Mouse (Mus musculus) adrenal gland, adult (tissue): ENCODE results near the gene Aspdh.

Experiments
- DNase-seq, 2 experiments: peaks; one replicate each; pipeline ENCODE4 v3.0.0; 2022 to 2023; ENCODE audit warnings: low spot score in 1 of 2; ENCODE audit not compliant: inconsistent age in 2 of 2

Aspdh gene

DNA sequence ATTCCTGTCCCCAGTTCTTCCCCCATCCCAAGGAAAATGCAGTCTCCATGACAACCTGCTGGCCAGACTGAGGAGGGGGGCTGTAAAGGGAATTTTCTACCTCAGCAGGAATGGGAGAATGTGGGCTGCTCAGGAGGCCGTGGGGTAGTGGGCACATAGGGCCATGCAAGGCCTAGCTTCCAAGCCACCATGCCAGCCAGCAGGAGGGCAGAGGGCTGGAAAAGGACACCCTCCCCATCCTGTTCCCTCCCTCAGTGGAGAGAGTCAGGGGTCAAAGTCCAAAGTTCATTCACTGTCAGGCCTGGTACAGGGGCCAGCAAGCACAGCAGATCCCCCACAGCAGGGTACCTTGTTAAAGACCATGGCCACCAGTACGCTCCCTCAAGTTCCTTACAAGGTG lies at the start of gene Aspdh:
Gene Aspdh (plus strand): TSS at position 281 of the 400 bp plus-strand sequence.
- no peak for DNase-seq

DNA sequence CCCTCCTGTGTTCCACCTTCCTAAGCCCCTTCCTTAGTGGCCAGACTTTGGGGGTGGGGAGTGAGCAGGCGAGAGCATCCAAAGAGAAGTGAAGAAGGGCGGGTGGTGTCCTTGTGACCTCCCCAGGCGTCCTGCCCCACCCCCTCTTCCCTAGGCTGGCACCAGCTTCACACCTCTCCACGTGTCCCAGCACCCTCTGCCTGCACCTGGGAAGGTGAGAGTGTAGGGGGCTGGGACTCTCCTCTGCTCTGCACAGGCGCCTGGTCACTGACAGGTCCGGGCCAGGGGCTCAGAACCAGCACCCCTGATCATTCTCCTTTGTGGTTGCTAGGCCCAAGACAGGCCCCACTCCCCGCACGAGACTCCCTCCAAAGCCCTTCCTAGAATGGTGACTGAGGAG lies 37.5 kb upstream of the Aspdh start:
- DNase-seq, result no peak

DNA sequence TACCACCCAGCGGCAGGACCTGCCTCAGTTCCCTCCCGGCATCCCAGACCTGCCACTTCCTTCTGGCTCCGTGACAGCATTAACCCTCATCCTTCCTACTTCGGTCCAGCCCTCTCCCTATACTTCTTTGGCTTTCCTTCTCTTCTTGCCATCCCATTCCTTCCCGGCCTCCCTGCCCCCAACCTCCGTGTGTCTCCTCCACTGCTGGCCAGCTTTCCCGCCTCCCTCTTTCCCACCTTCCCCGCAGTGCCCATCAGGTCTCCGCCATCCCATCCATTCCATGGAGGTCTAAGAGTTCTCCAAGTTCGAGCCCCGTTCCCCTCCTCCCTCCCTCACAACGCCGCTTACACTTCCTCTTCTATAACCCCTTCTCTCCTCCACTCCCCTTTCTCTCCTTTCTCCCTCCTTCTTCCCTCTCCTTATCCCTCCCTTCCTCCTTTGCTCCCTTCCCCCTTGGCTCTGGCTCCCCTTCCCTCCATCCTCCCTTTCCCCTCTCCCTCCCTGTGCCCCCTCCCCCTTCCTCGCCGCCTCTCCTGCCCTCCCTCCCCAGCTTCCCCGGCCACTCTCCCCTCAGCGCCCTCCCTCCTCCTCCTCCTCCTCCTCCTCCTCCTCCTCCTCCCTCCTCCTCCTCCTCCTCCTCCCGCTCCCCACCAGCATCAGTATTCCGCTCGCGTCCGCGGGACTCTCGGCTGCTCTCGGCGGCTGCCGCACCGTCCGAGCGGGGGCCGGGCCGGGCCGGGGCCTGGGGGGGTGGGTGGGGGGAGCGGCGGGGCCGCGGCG lies 36.8 kb upstream of the Aspdh start:
- DNase-seq, result no peak

DNA sequence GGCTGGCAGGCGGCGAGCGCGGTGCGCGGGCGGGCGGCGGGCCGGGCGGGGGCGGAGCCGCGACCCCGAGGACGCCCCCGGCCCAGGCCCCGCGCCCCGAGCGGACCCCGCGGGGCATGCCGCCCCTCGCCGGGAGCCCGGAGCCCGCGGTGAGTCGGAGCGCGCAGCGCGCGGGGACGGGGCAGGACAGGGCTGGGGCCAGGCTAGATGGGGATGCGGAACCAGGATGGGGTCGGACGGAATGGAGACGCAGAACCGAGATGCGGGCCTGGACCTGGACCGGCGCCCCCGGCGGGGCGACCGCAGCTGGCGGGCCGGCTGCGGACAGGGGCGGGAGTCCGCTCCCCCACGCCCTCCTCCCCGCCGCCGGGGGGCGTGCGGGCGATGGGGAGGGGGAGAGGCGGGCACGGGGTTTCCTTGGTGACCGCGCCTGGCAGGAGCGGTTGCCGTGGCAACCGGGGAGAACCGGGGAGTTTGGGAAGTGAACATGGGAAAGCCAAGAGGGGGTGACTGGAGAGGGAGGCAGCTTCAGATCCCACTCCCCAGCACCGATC lies 36.1 kb upstream of the Aspdh start, which contains the start of gene Lrrc4b:
Gene Lrrc4b (plus strand): TSS at position 51 of the 554 bp plus-strand sequence.
- DNase-seq, result no peak

DNA sequence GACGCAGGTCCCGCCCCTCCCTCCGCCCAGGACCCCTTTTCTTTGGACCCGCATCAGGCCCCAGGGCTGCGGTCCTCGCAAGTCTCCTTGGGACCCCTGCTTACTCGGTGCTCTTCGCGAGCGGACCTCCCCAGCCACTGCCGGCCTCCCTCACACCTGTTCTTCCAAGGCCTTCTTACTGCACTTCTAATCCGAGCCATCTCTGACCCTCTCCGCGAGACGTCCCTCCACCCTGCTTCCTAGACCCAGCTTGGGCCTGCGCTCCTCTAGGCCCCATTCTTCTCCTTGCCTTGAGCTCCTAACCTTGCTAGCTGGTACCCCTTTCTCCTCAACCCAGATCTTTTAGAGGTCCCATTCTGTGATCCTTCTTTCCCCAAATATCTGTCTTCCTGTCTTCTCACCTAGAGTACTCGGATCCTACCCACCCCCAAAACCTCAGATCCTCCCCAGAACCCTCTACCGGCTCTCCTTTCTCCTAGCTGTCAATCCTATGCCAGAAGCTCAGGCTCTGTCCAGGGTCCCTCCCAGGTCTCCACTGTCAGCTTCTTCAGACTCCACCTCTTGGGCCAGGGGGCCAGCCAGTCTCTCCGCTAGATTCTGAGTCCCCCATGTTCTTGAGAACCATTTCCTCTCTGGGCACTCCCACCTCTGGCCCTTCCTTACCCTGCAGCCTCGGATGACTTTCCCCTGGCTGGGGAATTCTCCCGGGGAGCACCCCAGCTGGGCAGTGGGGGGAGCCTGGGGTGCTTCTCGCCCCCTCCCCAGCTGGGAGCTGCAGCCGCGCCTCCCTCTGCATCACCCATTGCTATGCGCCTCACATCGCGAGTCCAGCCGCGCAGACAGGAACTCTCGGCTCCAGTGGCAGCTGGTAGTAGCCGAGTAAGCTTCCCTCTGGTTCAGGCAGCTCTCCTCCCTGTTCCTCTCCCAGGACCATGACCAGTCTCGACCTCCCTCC lies 35.4 kb upstream of the Aspdh start:
- no peak for DNase-seq

- no peak for DNase-seq
Measured at GRCm38 (mm10) chr7:44432550-44432949, 32.6 kb upstream of the Aspdh start.

- no peak for DNase-seq
Measured at GRCm38 (mm10) chr7:44433371-44433770, 31.8 kb upstream of the Aspdh start.

DNA sequence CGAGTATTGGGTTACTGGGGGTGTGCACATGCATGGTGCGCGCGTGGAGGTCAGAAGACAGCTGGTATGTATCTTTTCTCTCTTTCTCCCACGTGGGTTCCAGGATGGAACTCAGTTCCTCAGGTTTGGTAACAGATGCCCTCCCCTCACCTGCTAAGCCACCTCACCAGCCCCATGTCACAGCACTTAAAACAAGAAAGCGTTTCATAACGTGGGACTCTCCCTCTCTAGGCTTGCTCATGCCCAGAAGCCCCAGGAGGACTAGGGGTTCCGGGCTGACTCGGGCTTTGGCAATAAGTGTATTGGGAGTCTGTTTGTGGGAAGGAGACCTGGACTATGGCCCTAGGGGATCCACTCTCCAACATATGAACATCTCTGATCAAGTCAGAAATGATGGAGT lies 31.1 kb upstream of the Aspdh start:
- DNase-seq, result no peak

DNA sequence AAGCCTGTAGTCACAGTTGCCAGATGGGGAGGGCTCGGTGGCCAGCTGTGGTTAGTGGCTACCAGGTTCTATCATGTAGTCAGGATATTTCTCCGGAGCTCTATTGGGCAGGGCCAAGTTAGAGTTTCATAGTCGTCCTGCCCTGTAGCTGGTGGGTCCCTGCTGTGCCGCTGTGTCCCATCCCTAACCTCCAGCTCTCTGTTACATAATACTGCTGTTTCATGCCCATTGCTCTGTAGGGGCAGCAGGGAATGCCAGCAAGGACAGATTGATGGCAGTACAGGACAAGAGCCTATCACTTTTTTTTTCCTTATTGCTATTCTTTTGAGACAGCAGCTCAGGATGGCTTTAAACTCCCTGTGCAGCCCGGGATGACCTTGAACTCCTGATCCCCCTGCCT lies 29.4 kb upstream of the Aspdh start:
- DNase-seq, result no peak

- no peak for DNase-seq
Measured at GRCm38 (mm10) chr7:44436267-44436666, 28.9 kb upstream of the Aspdh start.

GRCm38 (mm10) chr7:44437188-44437587 lies 28.0 kb upstream of the Aspdh start:
- no peak for DNase-seq

DNA sequence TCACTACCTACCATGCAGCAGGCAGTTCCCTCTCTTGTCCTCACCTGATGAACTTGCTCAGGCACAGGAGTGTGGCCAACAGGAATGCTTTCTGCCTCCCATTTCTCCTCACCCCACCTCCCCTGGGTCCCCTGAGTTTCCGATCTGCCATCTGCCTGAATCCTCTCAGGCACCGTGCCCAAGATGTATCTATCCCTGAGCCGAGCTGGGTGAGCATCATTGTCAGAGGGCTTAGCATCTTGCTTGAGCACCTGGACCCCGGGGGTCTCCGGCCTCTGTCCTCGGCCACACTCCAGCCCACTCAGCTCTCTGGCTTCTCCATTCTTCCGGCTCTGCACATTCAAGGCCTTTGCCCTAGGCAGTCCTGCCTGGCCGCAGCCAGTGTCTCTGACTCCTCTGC lies 27.3 kb upstream of the Aspdh start:
- DNase-seq, result no peak

- no peak for DNase-seq
Measured at GRCm38 (mm10) chr7:44439696-44440095, 25.5 kb upstream of the Aspdh start.

DNA sequence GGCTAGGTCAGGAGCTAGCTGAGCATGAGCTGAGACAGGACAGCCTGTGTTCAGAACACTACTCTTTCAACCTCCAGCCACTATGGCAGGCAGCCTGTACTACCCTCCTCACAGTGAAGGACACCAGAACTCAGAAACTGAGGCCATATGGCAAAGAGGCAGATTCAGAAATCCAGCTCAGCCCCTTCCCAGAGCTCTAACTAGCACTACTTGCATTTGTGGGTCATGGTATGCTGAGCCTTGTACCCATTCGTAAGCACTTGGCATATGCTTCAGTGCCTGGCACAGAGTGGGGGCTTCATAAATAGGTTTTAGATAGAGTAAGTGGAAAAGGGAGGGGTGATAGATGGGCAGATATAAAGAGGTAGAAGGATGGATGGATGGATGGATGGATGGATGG lies 24.7 kb upstream of the Aspdh start:
- no peak for DNase-seq

GRCm38 (mm10) chr7:44441180-44441579 lies 24.0 kb upstream of the Aspdh start:
- DNase-seq, result no peak

DNA sequence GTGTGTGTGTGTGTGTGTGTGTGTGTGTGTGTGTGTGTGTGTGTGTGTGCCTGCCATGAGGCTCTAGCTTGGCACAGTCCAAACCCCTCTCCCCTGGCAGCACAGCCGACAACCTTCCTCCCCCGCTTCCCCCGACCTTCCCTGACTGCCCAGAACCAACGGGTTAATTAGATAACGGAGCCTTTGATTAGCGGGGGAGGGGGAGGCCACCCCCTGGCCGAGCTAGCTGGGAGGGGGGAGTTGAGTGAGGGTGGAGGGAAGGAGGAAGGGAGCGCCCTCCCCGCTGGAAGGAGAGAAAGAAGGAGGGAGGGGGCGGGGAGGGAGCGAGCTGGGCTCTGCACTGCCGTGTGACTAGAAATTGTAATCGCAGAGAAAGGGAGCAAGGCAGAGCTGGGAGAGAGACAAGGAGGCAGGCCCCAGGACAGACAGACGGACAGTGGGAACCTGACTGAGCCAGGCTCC lies 23.5 kb upstream of the Aspdh start:
- DNase-seq, result peak in 1 of 2 experiments; percentile 43

- no peak for DNase-seq
Measured at GRCm38 (mm10) chr7:44442407-44442821, 22.8 kb upstream of the Aspdh start.

DNA sequence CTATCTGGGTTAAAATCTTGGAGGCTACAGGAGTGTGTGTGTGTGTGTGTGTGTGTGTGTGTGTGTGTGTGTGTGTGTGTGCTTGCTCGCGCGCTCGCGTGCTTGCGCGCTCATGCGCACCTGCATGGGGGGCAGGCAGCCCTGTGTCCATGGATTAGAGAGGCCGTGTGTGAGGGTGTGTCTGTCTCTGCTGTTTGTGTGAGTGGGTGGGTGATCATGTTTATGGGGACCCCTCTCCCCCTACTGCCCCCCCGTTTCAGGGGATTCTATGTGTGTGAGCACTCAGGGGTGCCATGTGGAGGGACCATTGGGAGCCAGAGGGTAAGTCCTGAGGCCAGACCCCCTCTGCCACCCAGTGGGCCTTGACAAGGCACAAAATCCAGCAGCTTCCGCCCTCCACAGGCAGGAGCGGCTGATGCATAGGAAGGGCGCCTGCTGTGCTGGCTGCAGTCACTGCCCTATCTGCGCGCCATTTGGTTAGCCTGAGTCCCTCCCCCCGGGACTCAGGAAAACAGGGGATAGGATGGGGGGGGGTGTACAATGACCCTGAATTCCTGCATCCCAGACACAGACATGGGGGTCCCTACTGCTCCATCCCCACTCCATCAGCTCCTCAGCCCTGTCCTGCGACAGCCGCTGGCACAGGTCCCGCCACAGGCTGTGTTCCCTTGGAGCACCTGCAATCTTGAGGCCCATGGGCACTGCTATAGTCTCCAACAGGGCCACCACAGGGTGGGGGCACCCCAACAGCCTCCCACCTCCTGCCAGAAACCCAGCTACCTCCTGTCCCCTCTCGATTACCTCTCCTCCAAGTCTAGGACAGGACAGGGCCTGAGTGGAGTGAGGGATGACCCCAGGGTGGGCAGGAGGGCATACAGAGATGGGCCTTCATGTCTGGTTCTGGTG lies 21.7 kb upstream of the Aspdh start:
- no peak for DNase-seq

GRCm38 (mm10) chr7:44444886-44445527 lies 20.2 kb upstream of the Aspdh start:
- no peak for DNase-seq

- DNase-seq, result no peak
Measured at GRCm38 (mm10) chr7:44445528-44445923, 19.7 kb upstream of the Aspdh start.
